Mouse (Mus musculus) heart, adult 2 months (tissue): ENCODE results near the gene Synpo2l. TPM values are rescaled to one million over a fixed set of nuclear protein-coding genes. Genes with fewer than 3 reads are reported as not detected.
A peak's percentile ranks its signal among the peaks of the same experiment; 100 is the strongest.

Experiments
- DNase-seq, 2 experiments: peaks; one replicate each; pipeline ENCODE4 v3.0.0; 2021
- H3K27ac ChIP-seq: fragments of 200-600 bp; 2 replicates; pipeline ENCODE4 v1.8.1; 2022
- H3K27me3 ChIP-seq: fragments of 200-500 bp; 2 replicates; pipeline ENCODE4 v1.6.1; 2012; ENCODE audit warnings: mild to moderate bottlenecking, low read length, inconsistent platforms, mixed read lengths; ENCODE audit not compliant: control insufficient read depth, insufficient read depth
- H3K36me3 ChIP-seq: fragments of 200-500 bp; 2 replicates; pipeline ENCODE4 v1.6.1; 2012; ENCODE audit warnings: low read length, inconsistent platforms; ENCODE audit not compliant: control insufficient read depth, insufficient read depth
- H3K4me1 ChIP-seq: fragments of 200-500 bp; 2 replicates; pipeline ENCODE4 v1.6.1; 2011; ENCODE audit warnings: low read length; ENCODE audit not compliant: control insufficient read depth, insufficient read depth
- H3K4me3 ChIP-seq: fragments of 200-600 bp; 2 replicates; pipeline ENCODE4 v1.8.1; 2022
- H3K79me2 ChIP-seq: fragments of 200-500 bp; replicated peaks from 2 replicates; pipeline ENCODE4 v1.6.1; 2012; ENCODE audit warnings: mild to moderate bottlenecking, inconsistent platforms, low read length, moderate library complexity, mixed read lengths; ENCODE audit not compliant: control insufficient read depth, insufficient read depth
- H3K9ac ChIP-seq: fragments of 200-500 bp; 2 replicates; pipeline ENCODE4 v1.6.1; 2012; ENCODE audit warnings: low read depth, mild to moderate bottlenecking, control low read depth, inconsistent platforms, low read length, mixed read lengths
- CTCF ChIP-seq: fragments of 200-600 bp; IDR thresholded peaks from 2 replicates; pipeline ENCODE4 v1.8.1; 2022; ENCODE audit warnings: antibody characterized with exemption, mild to moderate bottlenecking, moderate library complexity
- EP300 ChIP-seq: fragments of 200-500 bp; IDR thresholded peaks from 2 replicates; pipeline ENCODE4 v1.6.1; 2011; ENCODE audit warnings: low read depth, low read length, control low read depth; ENCODE audit not compliant: insufficient read depth
- POLR2A ChIP-seq: fragments of 200-500 bp; IDR thresholded peaks from 2 replicates; pipeline ENCODE4 v1.6.1; 2011; ENCODE audit warnings: mild to moderate bottlenecking, low read depth, low read length, control low read depth; ENCODE audit not compliant: insufficient read depth
- WGBS: fragments of 180-500 bp; shearing (Covaris S2); methylation state at CpG from one replicate; pipeline ENCODE4 v1.1.7; 2018; 5-methylcytosine and 5-hydroxymethylcytosine counted together
- intact Hi-C: fragments of 180-260 bp; cut with DNase I; formaldehyde crosslinking; loops from one replicate; pipeline ENCODE4 v1.15.1; 2025
- polyA plus RNA-seq: library from polyadenylated mRNA; depleted of rRNA; stranded (reverse); fragments of >200 nt; gene quantifications from 2 replicates; pipeline ENCODE4 v1.2.3, GENCODE M21; 2012
- total RNA-seq, 2 experiments: library from RNA; stranded (reverse); gene quantifications; 2 replicates each; pipeline ENCODE4 v1.2.3; 2021

Gene Synpo2l
- total and polyA plus RNA-seq, 3 experiments, result 63.4 to 126 (median 96.8) TPM

GRCm38 (mm10) chr14:20621903-20622302 is 46.3 kb downstream of the Synpo2l start:
- peaks cover 1% of the 10 kb centered on the region; the same call in 1 of the 2 replicates for H3K4me1 ChIP-seq
- no peaks in the 10 kb centered on the region for H3K36me3 ChIP-seq
- no peak overlapping the region for H3K4me3 ChIP-seq
- 80% methylated on average over 2 of the region's 2 CpGs for WGBS
- H3K27ac ChIP-seq, result no peak overlapping the region
- H3K9ac ChIP-seq, result no peak overlapping the region
- no peaks in the 10 kb centered on the region for H3K27me3 ChIP-seq
- no peaks in the 10 kb centered on the region; the same call in 1 of the 2 replicates for H3K79me2 ChIP-seq
- no peak for DNase-seq
- TF ChIP-seq POLR2A, result no peak
- TF ChIP-seq CTCF, result no peak
- intact Hi-C loops, result no loop called here

- Histone ChIP-seq H3K79me2 (no peaks in the 10 kb centered on the region; the same call in 1 of the 2 replicates), H3K4me3 (no peak overlapping the region), H3K27ac (no peak overlapping the region), H3K4me1 (peaks cover 1% of the 10 kb centered on the region), H3K27me3 (no peaks in the 10 kb centered on the region), H3K9ac (no peak overlapping the region), H3K36me3 (no peaks in the 10 kb centered on the region)
- intact Hi-C loops, result no loop called here
- TF ChIP-seq CTCF (no peak), POLR2A (no peak), EP300 (no peak)
- DNase-seq, result no peak
Observed at GRCm38 (mm10) chr14:20619131-20619530, 49.0 kb downstream of the Synpo2l start.

GRCm38 (mm10) chr14:20618211-20618610 is 49.9 kb downstream of the Synpo2l start:
- Histone ChIP-seq H3K4me1 (peaks cover 1% of the 10 kb centered on the region), H3K9ac (no peak overlapping the region), H3K27me3 (no peaks in the 10 kb centered on the region), H3K27ac (peak overlapping the region; percentile 30; the same call in 1 of the 2 replicates), H3K4me3 (no peak overlapping the region), H3K36me3 (no peaks in the 10 kb centered on the region), H3K79me2 (no peaks in the 10 kb centered on the region; the same call in 1 of the 2 replicates)
- intact Hi-C loops, result no loop called here
- no peak for TF ChIP-seq EP300
- no peak for TF ChIP-seq CTCF
- no peak for TF ChIP-seq POLR2A
- DNase-seq, result peak in 1 of 2 experiments; percentile 20
- 40% methylated on average over 5 of the region's 5 CpGs for WGBS

GRCm38 (mm10) chr14:20616421-20616820 is 51.7 kb downstream of the Synpo2l start:
- H3K4me3 ChIP-seq, result no peak overlapping the region
- H3K4me1 ChIP-seq, result no peaks in the 10 kb centered on the region; the same call in none of the 2 replicates
- H3K36me3 ChIP-seq, result no peaks in the 10 kb centered on the region
- TF ChIP-seq CTCF, result no peak
- TF ChIP-seq POLR2A, result no peak
- TF ChIP-seq EP300, result no peak
- intact Hi-C loops, result no loop called here
- H3K27me3 ChIP-seq, result no peaks in the 10 kb centered on the region
- WGBS, result 18% methylated on average over 2 of the region's 2 CpGs
- no peak for DNase-seq
- no peak overlapping the region for H3K9ac ChIP-seq
- peak overlapping the region; percentile 40; the same call in 1 of the 2 replicates for H3K27ac ChIP-seq
- no peaks in the 10 kb centered on the region; the same call in 1 of the 2 replicates for H3K79me2 ChIP-seq

- DNase-seq, result no peak
- TF ChIP-seq POLR2A (no peak), EP300 (no peak), CTCF (no peak)
- intact Hi-C loops, result no loop called here
- WGBS, result 99% methylated on average over 2 of the region's 2 CpGs
- H3K9ac ChIP-seq, result no peak overlapping the region
- H3K4me3 ChIP-seq, result no peak overlapping the region
- no peaks in the 10 kb centered on the region for H3K79me2 ChIP-seq
- H3K27ac ChIP-seq, result no peak overlapping the region
- no peaks in the 10 kb centered on the region for H3K27me3 ChIP-seq
- no peaks in the 10 kb centered on the region for H3K36me3 ChIP-seq
- H3K4me1 ChIP-seq, result no peaks in the 10 kb centered on the region; the same call in none of the 2 replicates
Observed at GRCm38 (mm10) chr14:20615075-20615474, 53.1 kb downstream of the Synpo2l start.

- TF ChIP-seq CTCF (no peak), POLR2A (no peak), EP300 (no peak)
- Histone ChIP-seq H3K27me3 (no peaks in the 10 kb centered on the region), H3K4me1 (peaks cover 2% of the 10 kb centered on the region), H3K9ac (no peak overlapping the region), H3K4me3 (no peak overlapping the region), H3K27ac (no peak overlapping the region), H3K79me2 (no peaks in the 10 kb centered on the region), H3K36me3 (peaks cover 2% of the 10 kb centered on the region; the same call in 1 of the 2 replicates)
- DNase-seq, result no peak
- 98% methylated on average over 1 of the region's 1 CpGs for WGBS
- intact Hi-C loops, result no loop called here
Observed at GRCm38 (mm10) chr14:20612820-20613219, 55.3 kb downstream of the Synpo2l start.
